Mouse (Mus musculus) Patski (cell line): ENCODE measurements around the gene Kri1. TPM values are rescaled to one million over a fixed set of nuclear protein-coding genes. Genes with fewer than 3 reads are reported as not detected.
"Not testable (repeated sequence)": the region's sequence is repeated elsewhere in the genome, so short reads cannot be mapped to it uniquely, and the experiment has no call there.

Experiments
- ATAC-seq: fragments of 100-300 bp; one replicate; pipeline ENCODE4 v1.8.0; 2021
- CTCF ChIA-PET: fragments of 350-600 bp; sonication (Branson Sonifier 250); formaldehyde crosslinking; loops from one replicate; lab custom pipeline; 2022; ENCODE audit warnings: inconsistent platforms; lab: Charles Lee
- POLR2A ChIA-PET: fragments of 350-600 bp; sonication (Branson Sonifier 250); formaldehyde crosslinking; loops from one replicate; lab custom pipeline; 2022; ENCODE audit warnings: antibody characterized with exemption, inconsistent platforms; lab: Charles Lee
- DNase-seq: peaks from one replicate; pipeline ENCODE4 v3.0.0-alpha.2; 2011; ENCODE audit warnings: low read depth, low spot score
- H3K27me3 ChIP-seq: fragments of 371-371 bp; one replicate; pipeline ENCODE4 v1.5.1; 2021
- CTCF ChIP-seq: fragments of 100-300 bp; IDR thresholded peaks from one replicate; pipeline ENCODE4 v1.5.1; 2021
- in situ Hi-C: fragments of 300-500 bp; cut with MboI; formaldehyde crosslinking; loops from 3 replicates; pipeline ENCODE4 v1.11.1; 2018; ENCODE audit warnings: low pct_unique_long_range_greater_than_20kb, mixed read lengths
- polyA plus RNA-seq: library from polyadenylated mRNA; unstranded; gene quantifications from one replicate; pipeline ENCODE4 v1.2.3, GENCODE M21; 2021

Kri1 gene
- polyA plus RNA-seq, 1 experiment from 2014 or later = 36.9 TPM

DNA sequence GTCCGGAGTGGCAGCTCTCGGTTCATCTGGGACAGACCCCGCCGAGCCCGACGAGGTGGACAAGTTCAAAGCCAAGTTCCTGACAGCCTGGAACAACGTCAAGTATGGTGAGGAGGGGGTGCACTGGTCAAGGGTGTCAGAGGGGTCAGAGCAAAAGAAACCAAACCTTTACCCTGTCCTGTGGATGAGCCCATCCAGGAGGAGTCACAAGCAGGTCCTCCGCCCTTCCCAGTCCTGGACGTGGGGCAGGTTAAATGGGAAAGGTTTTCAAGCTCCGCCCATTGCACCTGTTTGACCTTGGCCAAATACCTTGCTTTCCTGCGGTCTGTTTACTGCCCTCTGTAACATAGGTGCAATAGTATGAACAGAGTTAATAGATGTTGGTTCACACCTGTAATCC lies 22.2 kb downstream of the Kri1 start:
- in situ Hi-C loops = no loop called here
- no peaks in the 10 kb centered on the region for H3K27me3 ChIP-seq
- no peak for TF ChIP-seq CTCF
- POLR2A ChIA-PET = interaction anchor here (0.8 to 1.5 kb wide), 9 partner anchors 11 to 91 kb away, joined by 3 to 5 read pairs (median 4); partner anchors contain the start of gene Keap1
- DNase-seq (no peak), ATAC-seq (no peak)
- CTCF ChIA-PET = interaction anchor here (2.0 kb wide), 1 partner anchor 24 kb away, joined by 6 read pairs; no protein-coding TSS in a partner anchor

DNA sequence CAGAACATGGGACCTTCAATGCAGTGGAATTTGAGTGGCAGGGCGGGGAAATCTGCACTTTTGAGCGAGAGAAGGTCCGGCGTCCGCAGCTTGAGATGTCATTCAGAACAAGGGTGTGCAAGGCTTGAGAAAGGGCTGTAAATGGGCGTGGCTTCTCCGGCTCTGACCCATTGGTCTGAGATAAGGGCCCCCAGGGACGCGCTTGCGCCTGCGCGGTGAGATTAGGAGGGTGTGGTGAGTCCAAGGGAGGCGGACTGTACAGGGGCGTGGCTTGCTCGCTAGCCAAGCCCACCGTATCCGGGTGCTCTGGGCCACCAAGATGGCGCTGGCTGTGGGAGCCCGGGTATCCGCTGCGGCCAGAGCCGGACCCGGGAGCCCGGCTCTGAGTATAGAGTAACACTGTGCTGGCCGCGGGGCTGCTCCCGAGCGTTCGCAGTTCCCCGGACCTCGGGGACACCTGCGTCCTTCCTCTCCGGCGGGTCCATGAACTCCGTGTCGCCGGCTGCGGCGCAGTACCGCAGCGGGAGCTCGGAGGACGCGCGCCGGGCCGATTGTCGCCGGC lies 22.7 kb downstream of the Kri1 start, which contains the start of gene Atg4d:
Atg4d (plus strand) TSS at position 294 of the 562 bp plus-strand sequence.
- TF ChIP-seq CTCF = no peak
- DNase-seq (peak; percentile 85), ATAC-seq (peak; percentile 87)
- ChIA-PET POLR2A (interaction anchor here (0.7 to 1.5 kb wide), 6 partner anchors 9 to 92 kb away, joined by 3 to 5 read pairs (median 4); partner anchors contain the start of gene Keap1), CTCF (interaction anchor here (0.9 to 2.0 kb wide), 2 partner anchors 24 to 105 kb away, joined by 3 to 6 read pairs; no protein-coding TSS in a partner anchor)
- in situ Hi-C loops = no loop called here
- H3K27me3 ChIP-seq = no peaks in the 10 kb centered on the region

DNA sequence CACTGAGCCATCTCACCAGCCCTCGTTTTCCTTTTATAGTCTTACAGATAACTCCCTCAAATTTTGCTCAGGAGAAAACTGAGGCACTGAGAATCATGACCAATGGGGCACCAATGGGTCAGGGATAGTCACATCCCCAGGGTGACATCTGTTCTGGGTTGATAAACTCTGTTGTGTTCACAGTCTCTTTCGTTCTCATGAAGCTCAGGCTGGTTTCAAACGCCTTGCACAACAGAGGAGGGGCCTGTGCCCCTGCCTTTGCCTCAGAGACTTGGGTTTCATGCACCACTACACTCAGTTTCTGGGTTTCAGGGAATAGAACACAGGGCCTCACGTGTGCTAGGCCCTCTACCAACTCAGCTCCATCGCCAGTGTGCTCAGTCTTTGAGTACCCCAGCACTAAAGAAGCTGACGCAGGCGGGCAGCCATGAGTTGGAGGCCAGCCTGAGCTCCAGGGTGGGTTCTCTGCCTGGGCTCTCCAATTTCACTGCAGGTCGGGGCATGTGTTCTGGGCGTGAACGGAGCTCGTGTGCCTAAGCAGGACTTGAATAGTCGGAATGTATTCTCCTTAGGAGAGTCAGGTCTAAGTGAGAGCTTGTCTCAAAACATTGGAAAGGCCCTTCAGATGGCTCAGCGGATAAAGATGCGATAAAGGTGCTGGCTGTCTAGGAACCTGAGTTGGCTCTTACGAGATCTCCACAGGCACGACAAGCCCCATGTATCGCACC lies 23.3 kb downstream of the Kri1 start:
- ChIA-PET POLR2A (interaction anchor here (0.7 to 1.5 kb wide), 3 partner anchors 10 to 39 kb away, joined by 3 to 4 read pairs (median 3); no protein-coding TSS in a partner anchor), CTCF (interaction anchor here (0.9 to 2.0 kb wide), 2 partner anchors 23 to 106 kb away, joined by 3 to 6 read pairs; no protein-coding TSS in a partner anchor)
- no peak for DNase-seq
- ATAC-seq = no peak
- peaks cover 2% of the 10 kb centered on the region for H3K27me3 ChIP-seq
- in situ Hi-C loops = no loop called here
- TF ChIP-seq CTCF = no peak

DNA sequence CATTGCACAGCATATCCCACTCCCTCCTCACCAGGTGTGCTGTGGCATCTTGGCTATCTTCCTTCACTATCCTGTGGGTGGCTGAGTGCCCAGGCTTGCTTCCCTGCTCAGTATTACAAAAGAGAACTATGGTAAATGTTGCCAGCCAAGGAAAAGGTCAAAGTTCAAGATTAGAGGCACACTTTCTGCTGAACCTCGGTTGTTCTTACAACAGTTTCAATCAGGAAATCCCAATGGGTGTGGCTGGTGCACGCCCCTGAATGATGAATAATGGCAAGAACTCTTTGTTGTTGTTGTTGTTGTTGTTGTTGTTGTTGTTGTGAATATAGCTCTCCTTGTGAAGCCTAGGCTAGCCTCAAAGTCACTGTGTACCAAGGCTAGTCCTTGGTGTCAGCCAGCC lies 25.9 kb downstream of the Kri1 start:
- in situ Hi-C loops = no loop called here
- CTCF ChIA-PET = no interaction called here
- POLR2A ChIA-PET = no interaction called here
- ATAC-seq (no peak), DNase-seq (no peak)
- TF ChIP-seq CTCF = no peak
- H3K27me3 ChIP-seq = peaks cover 2% of the 10 kb centered on the region

- ChIA-PET POLR2A (no interaction called here), CTCF (no interaction called here)
- no peak for ATAC-seq
- TF ChIP-seq CTCF = no peak
- in situ Hi-C loops = no loop called here
- DNase-seq = no peak
- peaks cover 2% of the 10 kb centered on the region for H3K27me3 ChIP-seq
These were observed 27.2 kb downstream of the Kri1 start for GRCm38 (mm10) chr9:21260491-21261040.

GRCm38 (mm10) chr9:21256349-21256748 lies 31.4 kb downstream of the Kri1 start:
- ChIA-PET POLR2A (interaction anchor here (1.2 kb wide), 1 partner anchor 17 kb away, joined by 10 read pairs; no protein-coding TSS in a partner anchor), CTCF (interaction anchor here (1.1 kb wide), 1 partner anchor 112 kb away, joined by 3 read pairs; no protein-coding TSS in a partner anchor)
- DNase-seq, ATAC-seq, H3K27me3 ChIP-seq, in situ Hi-C loops: not testable (repeated sequence)

DNA sequence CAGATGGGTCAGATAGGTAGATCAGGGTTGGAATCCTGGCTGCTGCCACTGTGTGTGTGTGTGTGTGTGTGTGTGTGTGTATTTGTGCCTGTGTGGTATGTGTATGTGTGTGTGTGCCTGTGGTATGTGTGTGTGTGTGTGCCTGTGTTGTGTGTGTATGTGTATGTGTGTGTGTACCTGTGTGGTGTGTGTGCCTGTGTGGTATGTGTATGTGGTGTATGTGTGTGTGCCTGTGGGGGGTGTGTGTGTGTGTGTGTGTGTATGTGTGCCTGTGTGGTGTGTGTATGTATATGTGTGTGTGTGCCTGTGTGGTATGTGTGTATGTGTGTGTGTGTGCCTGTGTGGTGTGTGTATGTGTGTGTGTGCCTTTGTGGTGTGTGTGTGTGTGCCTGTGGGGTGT lies 33.1 kb downstream of the Kri1 start:
- DNase-seq = no peak
- peaks cover 6% of the 10 kb centered on the region for H3K27me3 ChIP-seq
- no peak for TF ChIP-seq CTCF
- ChIA-PET POLR2A (no interaction called here), CTCF (no interaction called here)
- ATAC-seq = no peak
- in situ Hi-C loops = no loop called here

DNA sequence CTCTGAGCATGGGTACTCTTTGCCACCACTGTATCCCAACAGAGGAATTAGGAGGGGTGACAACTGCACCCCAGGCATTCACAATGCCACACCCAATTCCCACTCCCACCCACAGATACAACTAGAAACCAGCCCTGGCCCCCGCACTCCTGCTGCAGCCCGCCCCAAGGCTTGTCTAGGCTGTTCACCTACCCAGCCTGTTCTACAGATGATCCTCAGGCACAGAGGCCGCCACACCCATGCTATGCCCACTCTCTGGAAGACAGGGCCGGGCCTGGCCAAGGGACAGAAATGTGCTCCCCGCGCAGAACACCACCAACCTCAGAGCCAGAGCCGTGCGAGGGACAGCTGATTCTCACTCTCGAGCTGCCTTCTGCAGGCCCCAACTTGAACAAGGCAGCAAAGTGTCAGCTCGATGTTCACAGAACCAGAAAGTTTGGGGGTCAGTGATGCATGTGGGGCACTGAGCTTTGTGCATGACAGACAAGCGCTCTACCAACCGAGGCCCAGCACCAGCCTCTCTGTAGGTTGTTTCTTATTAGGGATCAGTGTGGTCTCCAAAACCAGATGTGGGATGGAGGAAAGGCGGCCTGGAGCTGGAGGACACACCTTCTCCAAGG lies 36.5 kb downstream of the Kri1 start:
- TF ChIP-seq CTCF = no peak
- CTCF ChIA-PET = interaction anchor here (1.3 kb wide), 1 partner anchor 31 kb away, joined by 3 read pairs; no protein-coding TSS in a partner anchor

GRCm38 (mm10) chr9:21250509-21250908 lies 37.3 kb downstream of the Kri1 start:
- no peak for ATAC-seq
- H3K27me3 ChIP-seq = peaks cover 20% of the 10 kb centered on the region
- in situ Hi-C loops = no loop called here
- no peak for DNase-seq
- ChIA-PET CTCF (interaction anchor here (1.3 kb wide), 1 partner anchor 30 kb away, joined by 3 read pairs; no protein-coding TSS in a partner anchor), POLR2A (no interaction called here)
- TF ChIP-seq CTCF = no peak

More for the DNA sequence above, 36.5 kb downstream of the Kri1 start:
- no peak for ATAC-seq
- POLR2A ChIA-PET = no interaction called here
- H3K27me3 ChIP-seq = peaks cover 20% of the 10 kb centered on the region
- in situ Hi-C loops = no loop called here
- no peak for DNase-seq
